Mouse (Mus musculus): Measurements from ENCODE around the gene Hist1h3d.

GRCm38 (mm10) chr13:23583387-23584068 is 8.0 kb downstream of the Hist1h3d start:
- TF ChIP-seq POLR2A (IDR thresholded peaks at IDR 0.05; ENCODE audit: control insufficient read depth, extremely low read depth, insufficient read depth, low read length, poor library complexity) (no peak), CTCF (IDR thresholded peaks at IDR 0.05; ENCODE audit: borderline replicate concordance, control insufficient read depth, extremely low read depth, insufficient read depth, low read length, poor library complexity) (no peak)
